Mouse (Mus musculus) hindbrain, embryonic 16.5 days (tissue): Measurements from ENCODE around the gene Tmem150a. TPM values are rescaled to one million over a fixed set of nuclear protein-coding genes. Genes with fewer than 3 reads are reported as not detected.
A peak's percentile ranks its signal among the peaks of the same experiment; 100 is the strongest.

Experiments used
- ATAC-seq: fragments of 200-750 bp; cut with Nextera tagmentation; 2 replicates; pipeline ENCODE4 v1.8.0; 2017; ENCODE audit warnings: moderate TSS enrichment, moderate library complexity
- H3K27ac ChIP-seq: fragments of 300-500 bp; sonication (generic); 2 replicates; pipeline ENCODE4 v1.5.1; 2014; ENCODE audit warnings: low read depth, mild to moderate bottlenecking, control low read depth, low read length, moderate library complexity
- H3K27me3 ChIP-seq: fragments of 300-500 bp; sonication (generic); replicated peaks from 2 replicates; pipeline ENCODE4 v1.6.1; 2014; ENCODE audit warnings: low read length; ENCODE audit not compliant: control insufficient read depth, insufficient read depth
- H3K36me3 ChIP-seq: fragments of 300-500 bp; sonication (generic); 2 replicates; pipeline ENCODE4 v1.6.1; 2014; ENCODE audit warnings: mild to moderate bottlenecking, low read length, moderate library complexity, mixed read lengths; ENCODE audit not compliant: control insufficient read depth, insufficient read depth
- H3K4me1 ChIP-seq: fragments of 300-500 bp; sonication (generic); 2 replicates; pipeline ENCODE4 v1.6.1; 2014; ENCODE audit warnings: low read depth, low read length; ENCODE audit not compliant: control insufficient read depth, insufficient read depth
- H3K4me2 ChIP-seq: fragments of 300-500 bp; sonication (generic); 2 replicates; pipeline ENCODE4 v1.6.1; 2014; ENCODE audit warnings: mild to moderate bottlenecking, low read length, control low read depth, moderate library complexity
- H3K4me3 ChIP-seq: fragments of 300-500 bp; sonication (generic); 2 replicates; pipeline ENCODE4 v1.5.1; 2014; ENCODE audit warnings: mild to moderate bottlenecking, low read length, control low read depth, moderate library complexity
- H3K9ac ChIP-seq: fragments of 300-500 bp; sonication (generic); 2 replicates; pipeline ENCODE4 v1.6.1; 2014; ENCODE audit warnings: low read depth, mild to moderate bottlenecking, control low read depth, low read length, moderate library complexity
- H3K9me3 ChIP-seq: fragments of 300-500 bp; sonication (generic); 2 replicates; pipeline ENCODE4 v1.6.1; 2014; ENCODE audit warnings: mild to moderate bottlenecking, low read length, moderate library complexity; ENCODE audit not compliant: control insufficient read depth
- WGBS: fragments of 180-500 bp; shearing (Covaris S2); extraction: QIAGEN DNeasy Blood & Tissue Kit; methylation state at CpG from one replicate; pipeline ENCODE4 v1.1.7; 2014; 5-methylcytosine and 5-hydroxymethylcytosine counted together
- polyA plus RNA-seq: library from polyadenylated mRNA; unstranded; fragments of >200 nt; fragmentation: Nextera tagmentation; extraction: Ambion mirVana; gene quantifications from 2 replicates; pipeline ENCODE4 v1.2.1, GENCODE M21; 2015

Tmem150a gene
- polyA plus RNA-seq, 1 experiment from 2014 or later, result 22.9 TPM

GRCm38 (mm10) chr6:72323786-72324508 lies 31.3 kb upstream of the Tmem150a start:
- H3K9me3 ChIP-seq, result no peaks in the 10 kb centered on the region
- H3K9ac ChIP-seq, result no peak overlapping the region
- ATAC-seq, result no peak
- H3K4me3 ChIP-seq, result no peak overlapping the region
- H3K36me3 ChIP-seq, result peaks cover 55% of the 10 kb centered on the region
- no peaks in the 10 kb centered on the region for H3K27me3 ChIP-seq
- no peak overlapping the region for H3K4me2 ChIP-seq
- no peaks in the 10 kb centered on the region for H3K4me1 ChIP-seq
- 95% methylated on average over 6 of the region's 6 CpGs for WGBS
- H3K27ac ChIP-seq, result no peak overlapping the region

- ATAC-seq, result no peak
- H3K9ac ChIP-seq, result no peak overlapping the region
- no peaks in the 10 kb centered on the region for H3K9me3 ChIP-seq
- H3K27me3 ChIP-seq, result no peaks in the 10 kb centered on the region
- 77% methylated on average over 6 of the region's 6 CpGs for WGBS
- no peak overlapping the region for H3K4me3 ChIP-seq
- peaks cover 45% of the 10 kb centered on the region for H3K36me3 ChIP-seq
- H3K4me2 ChIP-seq, result no peak overlapping the region
- no peak overlapping the region for H3K27ac ChIP-seq
- no peaks in the 10 kb centered on the region for H3K4me1 ChIP-seq
Measured at GRCm38 (mm10) chr6:72326274-72326673, 29.0 kb upstream of the Tmem150a start.

- Histone ChIP-seq H3K36me3 (peaks cover 46% of the 10 kb centered on the region), H3K4me3 (no peak overlapping the region), H3K9me3 (no peaks in the 10 kb centered on the region), H3K4me1 (no peaks in the 10 kb centered on the region), H3K9ac (no peak overlapping the region), H3K27ac (no peak overlapping the region), H3K27me3 (no peaks in the 10 kb centered on the region), H3K4me2 (no peak overlapping the region)
- 92% methylated on average over 5 of the region's 5 CpGs for WGBS
- no peak for ATAC-seq
Measured at GRCm38 (mm10) chr6:72329019-72329418, 26.2 kb upstream of the Tmem150a start.

GRCm38 (mm10) chr6:72330133-72330532 lies 25.1 kb upstream of the Tmem150a start:
- 94% methylated on average over 4 of the region's 4 CpGs for WGBS
- no peak for ATAC-seq
- H3K27me3 ChIP-seq, result no peaks in the 10 kb centered on the region

GRCm38 (mm10) chr6:72333111-72333510 lies 22.1 kb upstream of the Tmem150a start:
- Histone ChIP-seq H3K27ac (no peak overlapping the region), H3K9me3 (no peaks in the 10 kb centered on the region), H3K36me3 (peaks cover 41% of the 10 kb centered on the region), H3K4me2 (no peak overlapping the region), H3K9ac (no peak overlapping the region), H3K27me3 (no peaks in the 10 kb centered on the region), H3K4me1 (no peaks in the 10 kb centered on the region), H3K4me3 (no peak overlapping the region)
- WGBS, result 81% methylated on average over 5 of the region's 5 CpGs
- no peak for ATAC-seq

More at GRCm38 (mm10) chr6:72330133-72330532, 25.1 kb upstream of the Tmem150a start:
- Histone ChIP-seq H3K36me3 (peaks cover 41% of the 10 kb centered on the region), H3K9me3 (no peaks in the 10 kb centered on the region), H3K4me3 (no peak overlapping the region), H3K9ac (no peak overlapping the region), H3K4me1 (no peaks in the 10 kb centered on the region), H3K4me2 (no peak overlapping the region), H3K27ac (no peak overlapping the region)

- 62% methylated on average over 2 of the region's 2 CpGs for WGBS
- Histone ChIP-seq H3K9me3 (no peaks in the 10 kb centered on the region), H3K27ac (no peak overlapping the region), H3K36me3 (peaks cover 19% of the 10 kb centered on the region), H3K9ac (no peak overlapping the region), H3K4me3 (no peak overlapping the region), H3K4me1 (peaks cover 12% of the 10 kb centered on the region), H3K27me3 (no peaks in the 10 kb centered on the region), H3K4me2 (no peak overlapping the region)
- no peak for ATAC-seq
Measured at GRCm38 (mm10) chr6:72340481-72340880, 14.8 kb upstream of the Tmem150a start.

- H3K27ac ChIP-seq, result peak overlapping the region; percentile 75
- no peaks in the 10 kb centered on the region for H3K27me3 ChIP-seq
- H3K9me3 ChIP-seq, result no peaks in the 10 kb centered on the region
- peak overlapping the region; percentile 100 for H3K4me3 ChIP-seq
- H3K9ac ChIP-seq, result peak overlapping the region; percentile 92
- peaks cover 35% of the 10 kb centered on the region for H3K4me1 ChIP-seq
- under 1% methylated on average over 41 of the region's 42 CpGs for WGBS
- ATAC-seq, result peak; percentile 61
- peaks cover 3% of the 10 kb centered on the region; the same call in 1 of the 2 replicates for H3K36me3 ChIP-seq
- H3K4me2 ChIP-seq, result peak overlapping the region; percentile 99
Measured at GRCm38 (mm10) chr6:72344396-72345073, 10.7 kb upstream of the Tmem150a start.

GRCm38 (mm10) chr6:72345074-72345567 lies 10.1 kb upstream of the Tmem150a start, which contains the start of gene Usp39:
Usp39 (minus strand) TSS chr6:72345184.
- Histone ChIP-seq H3K4me1 (peaks cover 35% of the 10 kb centered on the region), H3K27ac (peak within 1 kb of the TSS; percentile 75), H3K27me3 (no peaks in the 10 kb centered on the region), H3K9me3 (no peaks in the 10 kb centered on the region), H3K9ac (peak within 1 kb of the TSS; percentile 92), H3K4me3 (peak within 1 kb of the TSS; percentile 100), H3K4me2 (peak within 1 kb of the TSS; percentile 99), H3K36me3 (peaks cover 4% of the 10 kb centered on the region; the same call in 1 of the 2 replicates)
- 1% methylated on average over 30 of the region's 30 CpGs for WGBS
- peak; percentile 87 for ATAC-seq

- 46% methylated on average over 6 of the region's 6 CpGs for WGBS
- H3K27ac ChIP-seq, result no peak overlapping the region
- H3K9me3 ChIP-seq, result no peaks in the 10 kb centered on the region
- H3K27me3 ChIP-seq, result no peaks in the 10 kb centered on the region
- peak overlapping the region; percentile 100 for H3K4me3 ChIP-seq
- H3K4me2 ChIP-seq, result peak overlapping the region; percentile 99
- peaks cover 9% of the 10 kb centered on the region; the same call in 1 of the 2 replicates for H3K36me3 ChIP-seq
- peaks cover 35% of the 10 kb centered on the region for H3K4me1 ChIP-seq
- no peak for ATAC-seq
- H3K9ac ChIP-seq, result no peak overlapping the region
Measured at GRCm38 (mm10) chr6:72345633-72346032, 9.6 kb upstream of the Tmem150a start.
